Mouse (Mus musculus) midbrain, embryonic 13.5 days (tissue): Measurements from ENCODE around the gene Actn3. TPM values are rescaled to one million over a fixed set of nuclear protein-coding genes. Genes with fewer than 3 reads are reported as not detected.
A peak's percentile ranks its signal among the peaks of the same experiment; 100 is the strongest.
"Not testable (repeated sequence)": the region's sequence is repeated elsewhere in the genome, so short reads cannot be mapped to it uniquely, and the experiment has no call there.

ENCODE experiments used
- ATAC-seq: fragments of 200-750 bp; cut with Nextera tagmentation; 2 replicates; pipeline ENCODE4 v1.8.0; 2017; ENCODE audit warnings: mild to moderate bottlenecking, moderate TSS enrichment, moderate library complexity
- H3K27ac ChIP-seq: fragments of 300-500 bp; sonication (generic); 2 replicates; pipeline ENCODE4 v1.5.1; 2015; ENCODE audit warnings: inconsistent platforms, mild to moderate bottlenecking, moderate library complexity
- H3K27me3 ChIP-seq: fragments of 300-500 bp; sonication (generic); 2 replicates; pipeline ENCODE4 v1.6.1; 2015; ENCODE audit warnings: mild to moderate bottlenecking, inconsistent platforms
- H3K36me3 ChIP-seq: fragments of 300-500 bp; sonication (generic); 2 replicates; pipeline ENCODE4 v1.6.1; 2015; ENCODE audit warnings: mild to moderate bottlenecking, inconsistent platforms
- H3K4me1 ChIP-seq: fragments of 300-500 bp; sonication (generic); replicated peaks from 2 replicates; pipeline ENCODE4 v1.6.1; 2015; ENCODE audit warnings: inconsistent platforms
- H3K4me2 ChIP-seq: fragments of 300-500 bp; sonication (generic); replicated peaks from 2 replicates; pipeline ENCODE4 v1.6.1; 2015; ENCODE audit warnings: moderate library complexity, mild to moderate bottlenecking, inconsistent platforms
- H3K4me3 ChIP-seq: fragments of 300-500 bp; sonication (generic); replicated peaks from 2 replicates; pipeline ENCODE4 v1.5.1; 2015; ENCODE audit warnings: mild to moderate bottlenecking, inconsistent platforms
- H3K9ac ChIP-seq: fragments of 300-500 bp; sonication (generic); replicated peaks from 2 replicates; pipeline ENCODE4 v1.6.1; 2015; ENCODE audit warnings: mild to moderate bottlenecking, inconsistent platforms
- H3K9me3 ChIP-seq: fragments of 300-500 bp; sonication (generic); 2 replicates; pipeline ENCODE4 v1.6.1; 2016; ENCODE audit warnings: mild to moderate bottlenecking, inconsistent platforms
- WGBS: fragments of 180-500 bp; shearing (Covaris S2); methylation state at CpG from one replicate; pipeline ENCODE4 v1.1.7; 2015; 5-methylcytosine and 5-hydroxymethylcytosine counted together
- polyA plus RNA-seq: library from polyadenylated mRNA; unstranded; fragments of >200 nt; fragmentation: Nextera tagmentation; extraction: Ambion mirVana; gene quantifications from 2 replicates; pipeline ENCODE4 v1.2.1, GENCODE M21; 2015

Actn3 gene
- polyA plus RNA-seq, 1 experiment from 2014 or later, result 1.4 TPM

GRCm38 (mm10) chr19:4833977-4834376 lies 43.7 kb downstream of the Actn3 start:
- Histone ChIP-seq H3K36me3 (peaks cover 10% of the 10 kb centered on the region; the same call in 1 of the 2 replicates), H3K27me3 (no peaks in the 10 kb centered on the region), H3K4me3 (no peak overlapping the region), H3K4me1 (peaks cover 19% of the 10 kb centered on the region), H3K4me2 (no peak overlapping the region), H3K9me3 (no peaks in the 10 kb centered on the region), H3K27ac (no peak overlapping the region), H3K9ac (no peak overlapping the region)
- 90% methylated on average over 8 of the region's 8 CpGs for WGBS
- no peak for ATAC-seq

DNA sequence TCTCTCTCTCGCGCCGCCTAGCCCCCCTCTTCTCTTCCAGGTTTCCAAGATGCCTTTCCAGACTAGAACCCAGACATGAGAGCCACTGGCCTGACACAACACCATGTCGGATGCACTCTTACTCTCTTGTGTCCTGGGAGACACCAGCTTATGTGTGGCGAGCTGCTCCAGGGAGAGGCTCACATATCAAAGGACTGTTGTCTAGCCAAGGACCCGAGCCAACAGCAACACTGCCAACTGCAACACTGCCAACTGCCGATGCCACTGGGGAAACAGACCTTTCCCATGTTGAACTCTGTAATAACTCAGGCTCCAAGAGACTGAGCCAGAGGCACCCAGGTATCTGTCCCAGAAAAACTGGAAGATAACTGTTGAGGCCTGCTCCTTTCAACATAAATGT lies 48.6 kb downstream of the Actn3 start:
- Histone ChIP-seq H3K9ac (no peak overlapping the region), H3K4me3 (no peak overlapping the region), H3K4me1 (peaks cover 7% of the 10 kb centered on the region), H3K36me3 (peaks cover 32% of the 10 kb centered on the region), H3K4me2 (no peak overlapping the region), H3K27me3 (no peaks in the 10 kb centered on the region), H3K27ac (no peak overlapping the region), H3K9me3 (no peaks in the 10 kb centered on the region)
- no peak for ATAC-seq
- 64% methylated on average over 7 of the region's 7 CpGs for WGBS

DNA sequence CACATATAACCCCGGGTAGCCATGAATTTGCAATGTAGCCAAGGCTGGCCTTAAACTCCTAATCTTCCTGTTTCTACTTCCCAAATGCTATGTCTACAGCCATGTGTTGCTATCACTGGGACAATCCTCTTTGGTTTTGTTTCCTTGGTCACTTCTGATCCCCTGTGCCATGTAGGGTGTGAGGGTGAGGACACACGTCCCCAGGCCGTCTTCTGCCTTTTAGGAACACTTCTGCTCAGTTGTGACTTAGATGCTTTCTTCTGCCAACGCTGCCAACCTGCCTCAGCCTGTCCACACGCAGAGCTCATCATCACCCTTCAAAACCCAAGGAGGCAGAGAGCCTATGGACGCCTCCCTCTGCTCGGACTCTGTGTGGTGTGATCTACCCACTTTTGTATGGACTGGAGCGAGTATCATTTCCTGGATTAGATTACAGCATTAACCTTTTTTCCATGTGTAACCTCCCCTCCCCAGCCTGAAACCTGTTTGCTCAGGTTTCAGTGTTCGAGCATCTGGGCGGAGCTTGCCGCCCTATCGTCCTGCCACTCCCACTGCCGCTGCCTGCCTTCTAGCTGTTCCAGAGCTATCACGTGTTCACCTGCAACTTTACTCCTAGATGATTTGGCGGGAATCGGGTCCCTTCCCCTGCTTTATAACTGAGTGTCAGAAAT lies 49.1 kb downstream of the Actn3 start:
- 69% methylated on average over 16 of the region's 16 CpGs for WGBS
- H3K27me3 ChIP-seq, result no peaks in the 10 kb centered on the region
- peaks cover 7% of the 10 kb centered on the region for H3K4me1 ChIP-seq
- no peak overlapping the region for H3K4me2 ChIP-seq
- H3K27ac ChIP-seq, result no peak overlapping the region
- H3K4me3 ChIP-seq, result no peak overlapping the region
- no peak overlapping the region for H3K9ac ChIP-seq
- ATAC-seq, result no peak
- no peaks in the 10 kb centered on the region for H3K9me3 ChIP-seq
- H3K36me3 ChIP-seq, result peaks cover 32% of the 10 kb centered on the region

- 85% methylated on average over 5 of the region's 5 CpGs for WGBS
- H3K36me3 ChIP-seq, result peaks cover 17% of the 10 kb centered on the region
- H3K27me3 ChIP-seq, result no peaks in the 10 kb centered on the region
- peaks cover under 1% of the 10 kb centered on the region; the same call in 1 of the 2 replicates for H3K9me3 ChIP-seq
- H3K4me3 ChIP-seq, result no peak overlapping the region
- no peak overlapping the region for H3K9ac ChIP-seq
- no peak for ATAC-seq
- no peak overlapping the region for H3K4me2 ChIP-seq
- H3K27ac ChIP-seq, result no peak overlapping the region
- no peaks in the 10 kb centered on the region for H3K4me1 ChIP-seq
These were observed 56.9 kb downstream of the Actn3 start for GRCm38 (mm10) chr19:4820678-4821303.

DNA sequence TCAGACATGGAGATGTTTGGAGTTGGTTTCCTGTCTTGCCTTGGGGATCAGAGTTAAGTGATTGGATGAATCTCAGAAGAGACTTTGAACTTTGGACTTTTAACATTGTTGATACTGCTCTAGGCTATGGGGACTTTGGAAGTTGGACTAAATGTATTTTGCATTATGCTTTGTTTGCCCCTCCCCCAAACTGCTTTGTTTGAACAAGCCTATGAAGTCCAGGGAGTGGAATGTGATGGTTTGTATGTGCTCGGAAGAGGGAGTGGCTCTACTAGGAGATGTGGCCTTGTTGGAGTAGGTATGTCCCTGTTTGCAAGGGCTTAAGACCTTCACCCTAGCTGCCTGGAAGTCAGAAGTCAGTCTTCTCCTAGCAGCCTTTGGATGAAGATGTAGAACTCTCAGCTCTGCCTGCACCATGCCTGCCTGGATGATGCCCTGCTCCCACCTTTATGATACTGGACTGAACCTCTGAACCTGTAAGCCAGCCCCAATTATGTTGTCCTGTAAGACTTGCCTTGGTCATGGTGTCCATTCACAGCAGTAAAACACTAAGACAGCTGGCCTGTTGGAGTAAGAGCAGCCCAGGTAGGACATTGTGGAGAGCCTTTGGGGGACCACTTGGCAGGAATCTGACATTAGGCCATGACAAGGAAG lies 60.4 kb downstream of the Actn3 start:
- Histone ChIP-seq H3K4me3 (no peak overlapping the region), H3K9me3 (peaks cover 7% of the 10 kb centered on the region; the same call in 1 of the 2 replicates), H3K4me1 (0 out of 2 replicates have a peak, but pooled peaks cover under 1% of the 10 kb centered on the region), H3K36me3 (no peaks in the 10 kb centered on the region), H3K27me3 (no peaks in the 10 kb centered on the region), H3K27ac (no peak overlapping the region), H3K4me2 (no peak overlapping the region), H3K9ac (no peak overlapping the region)
- ATAC-seq, result no peak
- WGBS, result 64% methylated on average over 1 of the region's 1 CpGs

DNA sequence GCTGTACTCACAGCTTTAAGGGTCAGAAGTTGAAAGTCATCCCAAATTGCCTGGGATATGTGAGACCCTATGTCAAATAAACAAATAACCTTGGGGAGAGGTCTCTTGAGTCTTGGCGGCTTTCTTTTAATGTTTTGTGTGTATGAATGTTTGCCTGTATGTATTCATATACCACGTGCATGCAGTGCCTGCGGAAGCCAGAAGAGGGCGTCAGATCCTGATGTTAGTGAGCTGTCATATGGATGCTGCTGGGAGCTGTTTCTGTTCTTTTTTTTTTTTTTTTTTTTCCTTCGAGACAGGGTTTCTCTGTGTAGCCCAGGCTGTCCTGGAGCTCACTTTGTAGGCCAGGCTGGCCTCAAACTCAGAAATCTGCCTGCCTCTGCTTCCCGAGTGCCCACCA lies 64.7 kb downstream of the Actn3 start:
- Histone ChIP-seq H3K9ac (no peak overlapping the region), H3K27ac (no peak overlapping the region), H3K4me2 (no peak overlapping the region), H3K4me3 (no peak overlapping the region), H3K4me1 (peaks cover 29% of the 10 kb centered on the region), H3K9me3 (peaks cover 7% of the 10 kb centered on the region; the same call in 1 of the 2 replicates), H3K36me3 (no peaks in the 10 kb centered on the region), H3K27me3 (no peaks in the 10 kb centered on the region)
- 83% methylated on average over 6 of the region's 6 CpGs for WGBS
- ATAC-seq, result no peak

DNA sequence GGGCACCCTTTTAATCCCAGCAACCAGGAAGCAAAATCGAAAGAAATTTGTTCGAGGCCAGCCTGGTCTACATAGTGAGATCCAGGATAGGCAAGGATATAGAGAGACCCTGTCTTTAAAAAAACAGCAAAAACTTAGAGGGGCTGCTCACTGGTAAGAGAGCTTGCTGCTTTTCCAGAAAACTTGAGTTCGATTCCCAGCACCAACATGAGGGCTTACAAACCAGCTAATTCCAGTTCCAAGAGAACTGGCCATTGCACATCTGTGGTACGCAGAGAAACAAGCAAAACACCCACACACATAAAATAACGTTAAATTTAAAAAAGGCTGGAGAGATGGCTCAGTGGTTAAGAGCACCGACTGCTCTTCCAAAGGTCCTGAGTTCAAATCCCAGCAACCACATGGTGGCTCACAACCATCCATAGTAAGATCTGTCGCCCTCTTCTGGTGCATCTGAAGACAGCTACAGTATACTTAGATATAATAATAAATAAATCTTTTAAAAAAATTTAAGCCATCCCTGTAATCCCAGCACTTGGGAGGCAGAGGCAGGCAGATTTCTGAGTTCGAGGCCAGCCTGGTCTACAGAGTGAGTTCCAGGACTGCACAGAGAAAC lies 65.3 kb downstream of the Actn3 start:
- Histone ChIP-seq H3K4me3 (peak overlapping the region; percentile 88), H3K27ac (peak overlapping the region; percentile 87; the same call in 1 of the 2 replicates), H3K9ac (peak overlapping the region; percentile 79), H3K4me2 (peak overlapping the region; percentile 97), H3K4me1 (peaks cover 34% of the 10 kb centered on the region)
- WGBS, result 84% methylated on average over 8 of the region's 8 CpGs
- not testable (repeated sequence) for H3K36me3 ChIP-seq, ATAC-seq, H3K9me3 ChIP-seq, H3K27me3 ChIP-seq

DNA sequence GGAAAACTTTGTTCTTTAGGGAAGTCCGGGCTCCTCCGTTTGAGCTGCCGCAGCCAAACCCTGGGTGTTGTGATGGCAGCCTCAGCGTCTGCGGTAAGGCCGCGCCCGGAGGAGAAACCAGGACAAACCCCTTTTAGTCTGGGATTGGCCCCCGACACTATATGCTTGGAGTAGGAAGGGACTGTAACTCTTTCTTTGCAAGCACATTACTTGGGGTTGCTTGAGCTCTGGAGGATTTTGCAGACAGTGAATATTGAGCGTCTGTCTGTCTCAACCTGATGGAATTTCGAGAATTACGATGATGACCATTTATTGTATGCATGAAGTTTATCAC lies 65.8 kb downstream of the Actn3 start:
- WGBS, result 8% methylated on average over 12 of the region's 12 CpGs
- H3K27me3 ChIP-seq, result no peaks in the 10 kb centered on the region
- peak overlapping the region; percentile 87 for H3K27ac ChIP-seq
- H3K9ac ChIP-seq, result peak overlapping the region; percentile 79
- H3K9me3 ChIP-seq, result peaks cover 7% of the 10 kb centered on the region; the same call in 1 of the 2 replicates
- peak overlapping the region; percentile 88 for H3K4me3 ChIP-seq
- peaks cover 36% of the 10 kb centered on the region for H3K4me1 ChIP-seq
- no peak; the same call in 1 of the 2 replicates for ATAC-seq
- H3K4me2 ChIP-seq, result peak overlapping the region; percentile 97
- H3K36me3 ChIP-seq, result no peaks in the 10 kb centered on the region

Other genes starting within 250 kb of the Actn3 start
- 3.8 and 5.0 TPM in 2 replicates for gene Gm960, start 179.2 kb downstream of the Actn3 start, polyA plus RNA-seq
- 29.8 and 31.9 TPM in 2 replicates for gene Sptbn2, start 166.7 kb downstream of the Actn3 start, polyA plus RNA-seq
- gene Rbm4b, start 121.4 kb downstream of the Actn3 start, polyA plus RNA-seq, result 220 TPM in 2 replicates
- 117 and 126 TPM in 2 replicates for gene Rbm4, start 84.0 kb downstream of the Actn3 start, polyA plus RNA-seq
- gene Gm21992, start 66.3 kb downstream of the Actn3 start, polyA plus RNA-seq, result 30.9 and 33.4 TPM in 2 replicates
- gene Rbm14, start 66.3 kb downstream of the Actn3 start, polyA plus RNA-seq, result 74.8 and 82.3 TPM in 2 replicates
- 37.9 and 40.2 TPM in 2 replicates for gene Ccs, start 38.6 kb downstream of the Actn3 start, polyA plus RNA-seq
- 0.30 and 0.36 TPM in 2 replicates for gene Ccdc87, start 38.5 kb downstream of the Actn3 start, polyA plus RNA-seq
- gene Ctsf, start 22.8 kb downstream of the Actn3 start, polyA plus RNA-seq, result 59.0 and 67.5 TPM in 2 replicates
- 22.7 and 24.1 TPM in 2 replicates for gene Zdhhc24, start 759 bp upstream of the Actn3 start, polyA plus RNA-seq
- gene Bbs1, start 28.7 kb upstream of the Actn3 start, polyA plus RNA-seq, result 12.6 and 12.8 TPM in 2 replicates
- 143 TPM in 2 replicates for gene Dpp3, start 50.4 kb upstream of the Actn3 start, polyA plus RNA-seq
- gene Peli3, start 65.2 kb upstream of the Actn3 start, polyA plus RNA-seq, result 8.8 and 10.8 TPM in 2 replicates
- 111 and 113 TPM in 2 replicates for gene Mrpl11, start 84.2 kb upstream of the Actn3 start, polyA plus RNA-seq
- 0.31 and 0.32 TPM in 2 replicates for gene Npas4, start 112.4 kb upstream of the Actn3 start, polyA plus RNA-seq
- gene Slc29a2, start 146.0 kb upstream of the Actn3 start, polyA plus RNA-seq, result 7.8 TPM in 2 replicates
- 52.9 and 54.3 TPM in 2 replicates for gene B4gat1, start 160.9 kb upstream of the Actn3 start, polyA plus RNA-seq
- gene AC124502.3, start 161.0 kb upstream of the Actn3 start, polyA plus RNA-seq, result 3.9 and 4.3 TPM in 2 replicates
- gene Brms1, start 163.4 kb upstream of the Actn3 start, polyA plus RNA-seq, result 52.6 and 58.9 TPM in 2 replicates
- gene Rin1, start 172.6 kb upstream of the Actn3 start, polyA plus RNA-seq, result 1.3 and 2.1 TPM in 2 replicates
- gene Cd248, start 190.2 kb upstream of the Actn3 start, polyA plus RNA-seq, result 11.0 and 15.2 TPM in 2 replicates
- gene Tmem151a, start 207.6 kb upstream of the Actn3 start, polyA plus RNA-seq, result 3.7 and 4.4 TPM in 2 replicates
- gene Yif1a, start 210.6 kb upstream of the Actn3 start, polyA plus RNA-seq, result 57.1 and 59.0 TPM in 2 replicates
- 321 and 357 TPM in 2 replicates for gene Cnih2, start 220.6 kb upstream of the Actn3 start, polyA plus RNA-seq
- 238 and 242 TPM in 2 replicates for gene Rab1b, start 229.2 kb upstream of the Actn3 start, polyA plus RNA-seq
- gene Klc2, start 240.7 kb upstream of the Actn3 start, polyA plus RNA-seq, result 63.1 and 69.0 TPM in 2 replicates